Mouse (Mus musculus): ENCODE measurements around the gene E330017A01Rik.
"Not testable (repeated sequence)": the region's sequence is repeated elsewhere in the genome, so short reads cannot be mapped to it uniquely, and the experiment has no call there.

E330017A01Rik gene

DNA sequence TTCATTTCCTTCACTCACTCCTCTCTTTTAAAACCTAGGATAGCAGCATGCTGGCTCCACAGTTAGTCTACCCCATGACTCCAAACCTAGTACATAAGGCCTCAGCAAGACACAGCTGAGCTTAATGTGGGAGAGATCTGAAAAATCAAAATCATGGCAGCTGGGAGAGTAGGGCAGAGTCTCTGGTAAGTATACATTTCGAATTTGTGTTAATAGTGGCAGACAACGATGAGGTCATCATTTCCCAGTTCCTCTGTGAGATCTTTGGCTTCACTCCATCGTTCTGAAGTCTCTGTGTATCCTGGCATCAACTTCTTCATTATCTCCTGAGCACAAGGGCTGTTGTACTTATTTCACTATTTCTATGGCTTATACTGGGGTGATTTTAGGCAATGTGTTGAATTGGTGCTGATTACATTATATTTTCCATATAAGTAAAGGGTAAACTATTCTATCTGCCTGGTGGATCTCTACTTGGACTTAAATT is at the start of gene E330017A01Rik:
Gene E330017A01Rik, minus strand, starts transcription at position 51 of the 487 bp plus-strand sequence.
- DNase-seq (ENCODE audit: extremely low spot score, low read depth, low spot score): no peak

DNA sequence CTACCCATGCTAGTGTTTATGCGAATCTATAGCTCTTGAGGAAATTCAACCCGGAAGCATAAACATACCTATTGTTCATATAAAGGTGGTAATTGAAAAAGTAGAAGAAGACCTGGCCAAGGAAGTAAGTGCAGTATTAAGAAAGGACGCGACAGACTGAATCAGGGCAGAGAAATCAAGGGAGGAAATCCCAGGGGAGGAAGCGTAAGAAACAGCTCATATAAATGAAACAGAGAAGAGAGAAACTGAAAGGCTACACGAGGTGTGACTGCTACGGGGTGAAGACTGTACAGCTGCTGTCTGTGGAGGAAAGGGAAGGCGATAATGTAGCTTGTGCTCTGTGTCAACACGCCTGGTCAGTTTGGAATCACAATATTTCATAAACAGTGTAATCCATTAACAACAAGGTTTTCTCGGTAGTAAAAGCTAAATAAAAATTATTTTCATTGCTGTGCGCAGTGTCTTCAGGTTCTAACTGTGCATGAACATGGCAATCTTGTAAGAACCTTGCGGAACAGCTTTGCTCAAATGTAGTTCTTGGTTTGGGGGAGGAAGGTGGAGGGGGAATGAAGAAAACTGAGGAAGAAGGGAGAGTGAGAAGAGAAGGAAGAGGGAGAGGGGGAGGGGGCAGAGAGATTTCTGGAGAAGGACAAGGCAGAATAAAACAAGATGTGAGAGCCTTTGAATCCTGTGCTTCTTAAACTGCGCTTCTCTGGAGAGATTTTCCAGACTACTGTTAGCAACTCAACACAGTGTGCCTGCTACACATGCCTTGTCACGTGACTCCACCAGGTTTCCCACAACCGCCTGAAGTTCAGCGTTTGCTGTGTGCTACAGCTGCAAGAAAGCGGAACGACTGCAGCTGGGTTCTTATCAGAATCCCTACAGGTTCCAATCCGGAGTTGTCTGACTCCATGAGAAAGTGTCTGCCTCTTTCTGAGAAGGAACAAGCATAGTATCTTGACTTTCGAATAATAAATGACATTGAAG is 47.3 kb upstream of the E330017A01Rik start:
- DNase-seq (ENCODE audit: extremely low spot score, low read depth, low spot score): no peak

DNA sequence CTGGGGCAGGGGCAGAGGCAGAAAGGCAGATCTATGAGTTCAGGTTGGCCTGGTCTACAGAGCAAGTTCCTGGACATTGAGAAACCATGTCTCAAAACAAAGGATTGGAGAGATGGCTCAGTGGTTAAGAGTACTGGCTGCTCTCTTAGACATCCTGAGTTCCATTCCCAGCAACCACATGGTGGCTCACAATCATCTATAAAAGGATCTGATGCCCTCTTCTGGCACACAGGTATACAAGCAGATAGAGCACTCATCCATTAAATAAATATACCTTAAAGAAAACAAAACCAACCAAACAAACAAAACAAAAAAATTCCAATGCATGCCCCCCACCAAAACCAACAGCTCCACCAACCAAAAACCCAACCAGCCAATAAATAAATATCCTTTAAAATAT is 46.0 kb upstream of the E330017A01Rik start:
- DNase-seq (ENCODE audit: extremely low spot score, low read depth, low spot score): no peak

DNA sequence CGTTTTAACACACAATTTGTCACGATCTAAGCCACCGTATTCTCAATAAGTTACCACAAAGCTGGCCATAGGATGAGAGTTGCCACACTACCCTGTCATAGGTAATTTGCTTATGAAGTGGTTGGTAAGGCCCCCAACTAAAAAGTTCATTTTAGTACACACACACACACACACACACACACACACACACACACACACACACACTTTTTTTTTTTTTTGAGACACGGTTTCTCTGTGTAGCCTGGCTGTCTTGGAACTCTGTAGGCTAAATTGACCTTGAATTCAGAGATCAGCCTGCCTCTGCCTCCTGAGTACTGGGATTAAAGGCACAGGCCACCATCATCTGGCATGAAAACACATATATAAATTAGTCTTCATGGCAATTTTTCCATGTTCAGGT is 45.4 kb upstream of the E330017A01Rik start:
- no peak for DNase-seq (ENCODE audit: extremely low spot score, low read depth, low spot score)

DNA sequence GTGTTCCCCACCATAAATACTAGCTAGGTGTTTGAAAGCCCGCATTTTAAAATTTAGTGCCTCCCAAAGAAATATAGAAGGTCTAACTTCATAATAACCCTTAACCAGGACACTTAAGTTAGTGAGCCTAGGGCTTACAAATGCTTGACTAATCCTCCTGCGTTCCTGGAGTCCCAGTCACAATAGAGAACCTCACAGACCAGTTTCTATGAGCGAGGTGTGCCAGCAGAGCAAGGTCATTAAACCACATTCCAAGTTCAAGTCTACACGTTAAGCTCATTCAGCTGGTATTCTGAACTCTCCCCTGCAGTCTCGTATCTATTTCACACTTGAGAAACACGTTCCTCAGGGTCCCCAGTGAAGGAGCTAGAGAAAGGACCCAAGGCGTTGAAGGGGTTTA is 44.3 kb upstream of the E330017A01Rik start:
- no peak for DNase-seq (ENCODE audit: extremely low spot score, low read depth, low spot score)

DNA sequence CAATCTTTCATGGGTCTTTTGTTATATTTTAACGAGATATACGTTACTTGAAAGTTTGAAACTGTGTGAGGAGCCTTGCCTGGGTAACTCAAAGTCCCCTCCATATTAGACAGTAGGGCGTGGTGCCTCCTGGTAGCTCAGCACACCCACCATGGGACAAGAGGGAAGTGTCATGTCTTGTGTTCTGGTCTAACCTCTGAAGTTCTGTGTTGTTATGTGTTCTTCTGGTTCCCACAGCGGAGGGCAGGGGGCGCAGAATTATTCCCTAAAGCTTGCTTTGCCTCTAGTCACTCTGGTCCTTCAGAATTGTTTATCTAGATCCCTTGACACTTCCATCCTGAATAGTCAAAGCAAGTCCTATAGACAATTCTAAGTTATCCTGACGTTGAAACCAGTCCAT is 43.5 kb upstream of the E330017A01Rik start:
- DNase-seq (ENCODE audit: extremely low spot score, low read depth, low spot score): no peak

DNA sequence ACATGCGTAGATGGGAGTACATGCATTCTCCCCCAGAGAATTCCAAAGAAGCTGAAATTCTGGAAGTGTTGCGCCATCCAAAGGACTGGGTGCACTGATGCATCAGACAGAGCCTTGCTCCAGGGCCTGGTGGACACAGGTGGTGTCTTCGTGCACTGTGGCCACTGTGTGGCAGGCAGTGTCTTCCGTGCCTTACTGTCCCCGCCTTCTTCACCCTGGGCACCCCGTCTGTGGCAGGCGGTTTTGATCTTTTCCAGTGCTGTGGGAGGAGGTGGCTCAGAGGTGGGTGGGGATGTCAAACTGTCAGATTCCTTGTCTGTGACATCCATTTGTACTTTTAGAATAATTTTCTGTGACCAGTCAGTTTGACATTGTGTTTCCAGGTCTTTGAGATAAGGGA is 40.1 kb upstream of the E330017A01Rik start:
- no peak for DNase-seq (ENCODE audit: extremely low spot score, low read depth, low spot score)

DNA sequence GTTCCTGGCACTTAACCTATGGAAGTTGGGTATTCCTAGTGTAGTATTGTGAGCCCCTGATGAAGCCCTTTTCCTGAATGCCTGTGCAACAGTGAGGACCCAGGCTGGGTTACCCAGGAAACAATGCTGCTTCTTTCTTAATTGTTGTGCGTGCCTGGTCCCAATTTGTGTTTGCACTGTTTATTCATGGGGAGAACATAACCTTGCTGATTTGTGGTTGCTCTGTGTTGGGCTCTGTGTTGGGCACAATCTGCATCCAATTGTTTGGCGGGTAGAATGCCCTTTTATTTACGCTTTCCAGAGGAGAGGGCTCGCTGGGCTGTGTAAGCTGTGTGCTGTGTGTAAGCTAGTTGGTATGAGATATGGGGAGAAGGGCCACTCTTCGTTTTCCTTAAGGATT is 39.0 kb upstream of the E330017A01Rik start:
- no peak for DNase-seq (ENCODE audit: extremely low spot score, low read depth, low spot score)

DNA sequence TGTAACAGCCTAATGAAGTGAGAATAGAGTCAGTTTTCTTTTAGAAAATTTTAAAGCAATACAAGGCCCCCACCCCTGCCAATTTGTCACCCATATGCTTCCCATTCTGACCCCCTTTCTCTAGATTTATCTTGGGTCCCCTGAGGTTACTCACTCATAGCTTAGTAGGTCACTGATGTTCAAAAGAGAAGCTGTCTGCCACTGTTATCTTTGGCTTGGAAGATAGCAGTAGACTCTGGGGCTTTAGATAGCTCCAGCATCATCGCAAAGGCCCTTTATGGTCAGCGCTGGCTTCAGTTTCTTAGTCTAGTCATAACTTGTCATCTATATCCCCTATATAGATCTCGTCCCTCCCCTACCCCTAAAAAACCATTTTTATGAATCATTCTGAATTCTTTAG is 38.1 kb upstream of the E330017A01Rik start:
- no peak for DNase-seq (ENCODE audit: extremely low spot score, low read depth, low spot score)

DNA sequence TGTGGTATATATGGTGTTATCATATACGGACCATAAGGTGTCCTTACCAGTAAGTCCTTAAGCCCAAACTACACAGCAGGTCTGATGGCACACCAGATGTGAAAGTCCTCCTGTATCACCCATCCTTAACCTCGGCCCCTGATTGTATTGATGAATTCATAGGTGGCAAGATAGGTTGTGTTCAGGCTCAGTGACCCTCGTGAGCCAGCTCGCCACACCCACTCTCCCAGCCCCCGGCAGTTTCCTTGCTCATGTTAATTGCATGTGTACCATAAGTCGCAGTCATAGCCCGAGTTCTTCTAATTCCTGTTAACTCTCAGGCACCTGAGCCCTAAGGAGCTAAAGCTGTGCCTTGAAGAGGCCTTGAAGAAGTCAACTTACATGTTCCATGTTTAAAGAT is 37.6 kb upstream of the E330017A01Rik start:
- DNase-seq (ENCODE audit: extremely low spot score, low read depth, low spot score): no peak

DNA sequence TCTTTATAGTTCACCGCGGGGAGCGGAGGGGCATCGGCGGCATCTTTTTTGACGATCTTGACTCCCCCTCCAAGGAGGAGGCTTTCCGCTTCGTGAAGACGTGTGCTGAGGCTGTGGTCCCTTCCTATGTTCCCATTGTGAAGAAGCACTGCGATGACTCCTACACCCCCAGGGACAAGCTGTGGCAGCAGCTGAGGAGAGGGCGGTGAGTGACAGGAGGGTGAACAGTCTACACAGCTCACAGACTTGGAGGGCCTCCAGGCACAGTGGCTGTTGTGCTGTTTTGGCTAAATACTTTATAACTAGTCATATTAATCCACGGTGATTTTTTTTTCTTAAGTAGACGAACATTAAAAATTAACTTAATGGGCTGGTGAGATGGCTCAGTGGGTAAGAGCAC is 36.7 kb upstream of the E330017A01Rik start:
- no peak for DNase-seq (ENCODE audit: extremely low spot score, low read depth, low spot score)

DNA sequence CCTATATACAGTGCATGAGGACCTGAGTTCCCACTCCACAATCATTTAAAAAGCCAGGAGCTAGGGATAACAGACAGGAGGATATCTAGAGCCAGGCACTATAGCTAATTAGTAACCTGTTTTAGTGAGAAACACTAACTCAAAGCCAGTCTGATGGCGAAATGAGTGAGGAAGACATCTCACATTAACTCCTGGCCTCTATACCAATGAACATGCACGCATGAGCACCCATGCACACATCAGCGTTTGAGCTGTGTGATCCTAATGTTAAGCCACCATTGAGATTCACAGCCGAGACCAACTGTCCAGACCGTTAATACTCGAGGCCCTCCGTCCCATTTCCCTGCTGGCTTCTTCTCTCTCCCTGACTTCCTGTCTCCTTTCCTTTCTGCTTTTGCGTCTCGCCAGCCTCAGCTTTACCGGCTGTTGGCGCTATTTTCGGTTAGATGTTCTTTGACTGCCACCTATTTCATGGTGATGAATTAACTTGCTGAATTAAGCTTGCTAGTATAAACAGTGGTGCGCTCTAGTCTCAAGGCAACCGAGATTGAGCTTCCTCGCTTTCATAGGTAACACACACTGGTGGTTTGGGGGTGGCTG is 35.4 kb upstream of the E330017A01Rik start:
- DNase-seq (ENCODE audit: extremely low spot score, low read depth, low spot score): no peak

DNA sequence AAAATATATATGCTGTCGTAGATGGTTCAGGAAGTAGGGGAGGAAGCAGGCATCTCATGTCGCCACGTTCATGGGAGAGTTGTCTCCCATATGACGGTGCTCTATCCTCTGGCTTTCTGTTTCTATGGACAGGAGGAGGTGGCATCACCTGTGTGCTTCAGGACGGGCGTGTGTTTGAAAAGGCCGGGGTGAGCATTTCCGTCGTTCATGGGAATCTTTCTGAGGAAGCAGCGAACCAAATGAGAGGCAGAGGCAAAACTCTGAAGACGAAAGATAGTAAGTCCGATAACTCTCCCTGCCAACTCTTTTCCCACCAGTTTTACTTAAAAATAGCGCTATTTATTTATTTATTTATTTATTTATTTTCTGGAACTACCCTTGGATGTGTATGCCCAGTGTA is 33.9 kb upstream of the E330017A01Rik start:
- no peak for DNase-seq (ENCODE audit: extremely low spot score, low read depth, low spot score)

DNA sequence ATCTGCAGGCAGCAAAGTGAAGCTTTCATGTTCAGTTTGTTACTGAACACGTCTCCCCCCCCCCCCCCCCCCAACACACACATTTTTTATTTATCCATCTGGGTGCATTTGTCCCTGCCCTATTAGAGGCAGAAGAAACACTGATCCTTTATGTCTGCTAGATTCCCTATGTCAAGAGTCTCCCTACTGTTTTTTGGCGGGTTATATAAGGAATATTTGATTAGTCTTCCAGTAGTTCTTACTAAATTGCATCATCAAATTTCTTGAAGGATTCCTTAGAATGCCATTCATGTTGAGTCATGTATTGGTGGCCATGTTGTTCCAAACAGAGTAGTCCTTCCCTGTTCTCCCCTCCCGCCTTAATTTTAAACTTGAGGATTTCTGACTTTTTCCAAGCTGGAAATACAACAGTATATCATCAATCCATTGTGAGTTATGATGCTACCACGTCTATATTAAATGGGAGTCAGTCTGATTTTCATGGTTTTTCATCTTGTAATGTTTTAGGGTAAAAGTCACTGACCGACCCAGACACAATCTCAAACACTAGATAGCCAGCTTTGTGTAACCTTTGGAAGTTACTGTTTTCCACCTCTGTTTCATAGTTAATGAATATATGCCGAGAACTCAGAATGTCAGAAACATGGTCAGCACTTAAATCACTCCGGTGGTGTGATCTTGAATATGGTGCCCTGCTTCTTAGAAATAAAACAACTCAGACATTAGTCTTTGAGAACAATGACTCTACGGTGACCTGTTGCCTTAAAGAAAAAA is 32.9 kb upstream of the E330017A01Rik start:
- no peak for DNase-seq (ENCODE audit: extremely low spot score, low read depth, low spot score)

DNA sequence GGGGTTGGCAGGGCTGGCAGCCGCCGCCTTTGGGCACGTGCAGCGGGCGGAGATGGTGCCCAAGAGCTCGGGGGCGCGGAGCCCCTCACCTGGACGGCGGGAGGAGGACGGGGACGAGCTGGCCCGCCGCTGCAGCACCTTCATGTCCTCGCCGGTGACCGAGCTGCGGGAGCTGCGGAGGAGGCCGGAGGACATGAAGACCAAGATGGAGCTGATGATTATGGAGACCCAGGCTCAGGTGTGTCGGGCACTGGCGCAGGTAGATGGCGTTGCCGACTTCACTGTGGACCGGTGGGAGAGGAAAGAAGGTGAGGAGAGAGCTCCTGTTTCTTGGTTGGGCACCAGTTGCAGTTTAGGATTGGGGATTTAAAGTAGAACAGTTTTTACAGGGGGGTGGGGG is 32.1 kb upstream of the E330017A01Rik start:
- DNase-seq (ENCODE audit: extremely low spot score, low read depth, low spot score): no peak

DNA sequence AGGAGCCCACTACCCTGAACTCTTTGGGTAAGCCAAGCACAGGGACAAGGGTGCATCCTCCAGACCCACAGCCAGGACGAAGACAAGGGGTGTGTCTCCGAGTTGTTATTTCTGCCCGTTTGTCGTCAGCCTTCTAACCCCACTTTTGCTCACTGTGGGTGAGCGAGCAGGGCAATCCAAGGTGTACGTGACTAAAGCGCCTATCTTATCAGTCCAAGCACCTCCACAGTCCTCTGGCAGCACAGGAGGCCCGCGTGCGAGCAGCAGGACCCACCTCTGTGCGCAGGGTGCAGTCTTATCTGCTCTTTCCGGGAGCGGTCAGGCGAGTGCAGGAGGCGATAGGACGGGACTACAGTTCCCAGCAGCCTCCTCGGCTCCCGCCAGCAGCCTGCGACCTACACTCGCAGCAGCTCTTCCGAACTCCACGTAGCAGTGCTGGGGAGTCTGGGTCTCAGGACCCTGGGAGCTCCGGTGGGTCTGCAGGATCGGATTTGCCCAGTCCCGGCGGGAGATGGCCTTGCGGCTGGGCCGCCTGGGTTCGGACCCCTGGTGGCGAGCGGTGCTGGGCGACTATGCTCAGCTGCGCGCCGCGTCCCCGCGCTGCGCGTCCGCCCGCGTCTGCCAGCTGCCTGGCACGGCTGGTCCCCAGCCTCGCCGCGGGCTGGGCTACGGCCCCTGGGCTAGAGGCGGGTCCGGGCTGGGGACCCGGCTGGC is 31.5 kb upstream of the E330017A01Rik start, which contains the start of gene Cpox:
Gene Cpox, plus strand, starts transcription at position 376 of the 714 bp plus-strand sequence.
- peak; percentile 52 for DNase-seq (ENCODE audit: extremely low spot score, low read depth, low spot score)

DNA sequence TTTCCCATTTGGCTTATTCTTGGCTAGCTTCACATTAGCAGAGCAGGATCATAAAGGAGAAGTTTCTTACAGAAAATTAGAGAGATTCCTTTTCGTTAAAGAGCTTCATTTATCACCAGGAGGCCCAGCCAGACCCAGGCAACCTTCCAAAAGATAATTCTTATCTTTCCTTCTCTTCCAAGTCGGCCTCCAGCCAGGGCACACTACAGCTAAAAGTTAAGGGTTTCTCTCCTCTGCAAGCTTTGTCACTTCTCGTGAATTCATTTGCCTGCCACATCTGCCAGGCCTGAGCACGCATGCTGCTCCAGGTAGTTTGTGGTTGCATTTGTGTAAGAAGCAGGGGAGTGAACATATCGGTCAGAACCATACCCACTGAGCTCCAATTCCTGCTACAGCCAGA is 30.7 kb upstream of the E330017A01Rik start:
- no peak for DNase-seq (ENCODE audit: extremely low spot score, low read depth, low spot score)

DNA sequence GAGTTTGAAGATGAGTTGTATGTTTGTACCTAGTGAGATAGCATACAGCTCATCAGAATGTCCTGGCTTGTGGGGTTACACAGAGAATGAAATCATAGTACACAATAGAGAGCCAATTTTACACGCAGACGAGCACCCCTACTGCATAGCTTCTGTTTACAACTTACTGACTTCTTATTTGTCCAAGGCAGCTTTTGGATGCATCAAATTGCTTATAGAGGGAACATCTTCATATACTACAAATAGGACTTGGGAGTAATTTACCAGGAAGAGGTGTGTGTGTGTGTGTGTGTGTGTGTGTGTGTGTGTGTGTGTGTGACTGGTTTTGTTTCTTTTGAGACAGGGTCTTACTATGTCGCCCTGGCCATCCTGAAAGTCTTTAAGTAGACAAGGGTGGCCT is 30.0 kb upstream of the E330017A01Rik start:
- no peak for DNase-seq (ENCODE audit: extremely low spot score, low read depth, low spot score)

DNA sequence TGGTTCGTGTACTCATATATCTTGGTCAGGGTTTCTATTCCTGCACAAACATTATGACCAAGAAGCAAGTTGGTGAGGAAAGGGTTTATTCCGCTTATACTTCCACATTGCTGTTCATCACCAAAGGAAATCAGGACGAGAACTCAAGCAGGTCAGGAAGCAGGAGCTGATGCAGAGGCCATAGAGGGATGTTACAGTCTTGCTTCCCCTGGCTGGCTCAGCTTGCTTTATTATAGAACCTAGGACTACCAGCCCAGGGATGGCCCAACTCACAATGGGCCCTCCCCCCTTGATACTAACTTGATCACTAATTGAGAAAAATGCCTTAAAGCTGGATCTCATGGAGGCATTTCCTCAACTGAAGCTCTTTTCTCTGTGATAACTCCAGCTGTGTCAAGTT is 28.1 kb upstream of the E330017A01Rik start:
- not testable (repeated sequence) for DNase-seq (ENCODE audit: extremely low spot score, low read depth, low spot score)

DNA sequence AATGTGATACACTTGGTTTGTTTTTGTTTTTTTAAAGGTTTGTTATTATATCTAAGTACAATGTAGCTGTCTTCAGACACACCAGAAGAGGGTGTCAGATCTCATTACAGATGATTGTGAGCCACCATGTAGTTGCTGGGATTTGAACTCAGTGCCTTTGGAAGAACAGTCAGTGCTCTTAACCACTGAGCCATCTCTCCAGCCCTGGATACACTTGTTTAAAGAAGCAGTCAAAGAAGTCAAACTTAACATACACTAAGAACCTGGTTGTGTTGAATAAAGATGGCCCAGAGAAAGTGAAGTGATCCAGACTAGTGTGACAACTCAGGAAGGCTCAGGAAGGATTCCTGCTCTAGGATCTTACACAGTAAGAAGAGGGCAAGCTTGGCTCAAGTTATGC is 26.6 kb upstream of the E330017A01Rik start:
- DNase-seq (ENCODE audit: extremely low spot score, low read depth, low spot score): not testable (repeated sequence)

DNA sequence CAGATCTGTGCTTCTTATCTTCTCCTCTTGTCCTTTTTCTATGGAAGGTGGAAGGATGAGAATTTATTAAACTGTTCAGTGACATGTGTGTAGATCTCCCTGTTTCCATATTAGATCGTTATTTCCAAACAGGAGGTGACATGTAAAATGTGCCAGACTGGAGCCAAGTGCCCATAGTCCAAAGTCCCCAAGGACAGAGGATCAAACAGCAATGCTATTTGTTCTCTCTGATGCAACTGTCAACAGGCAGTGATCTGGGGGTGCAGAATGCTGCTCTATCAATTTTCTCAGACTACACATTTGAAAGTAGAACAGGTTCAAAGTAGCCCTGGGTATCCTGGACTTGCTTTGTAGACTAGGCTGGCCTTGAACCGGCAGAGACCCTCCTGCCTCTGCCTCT is 25.3 kb upstream of the E330017A01Rik start:
- no peak for DNase-seq (ENCODE audit: extremely low spot score, low read depth, low spot score)

Measured in hindlimb bud, embryonic 11.5 days (tissue).